Mouse (Mus musculus) yolk sac, embryonic 10.5 days (tissue): ENCODE measurements around the gene Tigd2.

ENCODE experiments used
- DNase-seq: peaks from one replicate; pipeline ENCODE4 v3.0.0-alpha.2; 2017; ENCODE audit warnings: low spot score

Tigd2 gene

DNA sequence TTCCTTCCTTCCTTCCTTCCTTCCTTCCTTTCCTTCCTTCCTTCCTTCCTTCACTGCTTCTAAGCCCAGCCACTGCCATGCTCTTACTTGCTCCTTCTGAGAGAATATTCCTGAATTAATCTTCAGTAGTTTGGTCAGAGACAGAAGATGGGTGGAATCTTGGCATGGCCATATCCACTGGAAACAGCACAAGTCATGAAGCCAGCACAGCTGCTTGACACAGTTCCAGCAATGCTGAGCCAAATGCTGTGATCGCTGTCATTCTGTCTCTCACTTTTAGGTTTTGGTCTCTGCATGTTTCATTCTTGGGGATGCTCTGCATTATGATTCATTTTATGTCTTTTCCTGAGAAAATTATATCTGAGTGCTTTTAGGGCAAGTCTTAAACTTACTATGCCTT, 47.2 kb downstream of the Tigd2 start:
- DNase-seq, result no peak
